Mouse (Mus musculus) spleen, postnatal 10 days (tissue): ENCODE measurements around the gene 6430628N08Rik.
A peak's percentile ranks its signal among the peaks of the same experiment; 100 is the strongest.

Experiments
- DNase-seq, 2 experiments: peaks; one replicate each; pipeline ENCODE4 v3.0.0; 2021 to 2022; ENCODE audit warnings: low spot score in 2 of 2

The 6430628N08Rik gene

GRCm38 (mm10) chr4:115885846-115886245 is 4.6 kb upstream of the 6430628N08Rik start:
- no peak for DNase-seq

- no peak for DNase-seq
These were observed 3.6 kb upstream of the 6430628N08Rik start for GRCm38 (mm10) chr4:115886875-115887274.

DNA sequence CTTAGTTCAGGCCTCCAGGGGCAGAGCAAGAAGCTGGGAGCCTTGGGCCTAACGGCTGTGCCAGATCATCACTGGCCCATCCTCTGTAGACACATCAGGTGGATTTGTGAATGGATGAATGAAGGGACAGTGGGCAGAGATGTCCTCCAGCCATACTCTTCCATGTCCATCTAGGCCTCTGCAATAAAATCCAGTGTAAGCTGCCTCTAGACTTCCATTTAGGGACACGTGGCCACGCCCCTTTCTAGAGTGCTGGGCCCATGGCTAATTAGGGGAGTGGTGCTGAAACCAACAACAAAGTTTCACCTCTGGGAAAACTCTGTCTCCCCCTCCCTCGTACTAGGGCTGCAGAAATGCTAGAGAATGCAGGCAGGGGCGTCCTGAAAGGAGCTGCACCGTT is 399 bp upstream of the 6430628N08Rik start:
- no peak for DNase-seq

DNA sequence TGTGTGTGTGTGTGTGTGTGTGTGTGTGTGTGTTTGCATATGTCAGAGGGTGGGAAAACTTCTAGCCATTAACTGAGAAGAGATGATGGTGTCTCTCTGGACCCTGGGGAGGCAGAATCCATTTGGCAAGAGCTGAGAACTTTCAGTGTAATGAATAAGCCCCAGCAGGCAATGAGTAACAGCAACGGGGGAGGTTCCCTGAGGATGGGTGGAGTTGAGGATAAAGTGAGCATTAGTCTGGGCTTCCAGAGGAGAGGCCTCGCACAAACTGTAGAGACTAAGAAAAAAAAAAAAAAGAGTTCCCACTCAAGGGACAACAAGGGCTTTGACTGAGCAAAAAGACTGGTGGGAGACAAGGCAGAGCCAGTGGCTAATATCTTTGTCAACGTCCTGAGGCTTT is 3.8 kb downstream of the 6430628N08Rik start:
- DNase-seq = no peak

GRCm38 (mm10) chr4:115897901-115898631 is 7.6 kb downstream of the 6430628N08Rik start:
- no peak for DNase-seq

DNA sequence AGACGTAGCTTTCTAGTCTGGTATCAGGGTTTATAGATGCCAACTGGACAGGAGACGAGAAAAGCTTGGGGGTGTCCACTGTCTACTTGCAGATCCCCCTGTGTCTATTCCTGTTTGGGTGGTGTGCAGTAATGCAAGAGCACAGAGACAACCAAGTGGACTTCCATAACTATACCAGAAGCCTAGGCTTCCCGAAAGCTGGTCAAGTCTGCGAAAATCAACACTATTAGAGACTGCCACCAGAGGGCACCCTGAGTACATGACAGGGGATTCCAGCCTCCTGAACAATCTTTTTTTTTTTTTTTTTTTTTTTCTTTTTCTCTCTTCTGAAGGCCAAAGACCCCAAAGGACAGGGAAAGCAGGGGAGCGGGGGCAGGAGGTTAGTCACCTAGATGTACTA is 12.4 kb downstream of the 6430628N08Rik start:
- peak; percentile 61 to 84 for DNase-seq

- DNase-seq = no peak
These were observed 13.9 kb downstream of the 6430628N08Rik start for GRCm38 (mm10) chr4:115904375-115904774.

- no peak for DNase-seq
These were observed 15.2 kb downstream of the 6430628N08Rik start for GRCm38 (mm10) chr4:115905701-115906100.

DNA sequence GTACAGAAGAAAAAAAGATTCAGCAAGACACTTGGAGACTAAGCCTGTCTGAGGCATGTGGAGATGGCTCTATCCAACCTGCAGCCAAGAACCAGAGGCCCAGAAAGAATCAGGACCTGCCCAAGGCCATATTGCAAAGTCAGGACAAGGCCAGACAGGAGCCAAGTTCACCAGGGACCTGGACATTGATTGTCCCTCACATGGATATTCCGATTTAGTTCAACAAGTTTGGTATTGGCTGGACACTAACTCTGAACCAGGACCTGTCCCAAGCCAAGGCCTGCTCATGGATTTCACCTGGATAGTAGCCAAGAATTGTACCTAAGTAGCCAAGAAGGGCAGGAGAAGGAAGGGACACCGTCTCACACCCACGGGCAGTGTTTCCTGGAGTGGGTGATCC is 16.3 kb downstream of the 6430628N08Rik start:
- DNase-seq = no peak

DNA sequence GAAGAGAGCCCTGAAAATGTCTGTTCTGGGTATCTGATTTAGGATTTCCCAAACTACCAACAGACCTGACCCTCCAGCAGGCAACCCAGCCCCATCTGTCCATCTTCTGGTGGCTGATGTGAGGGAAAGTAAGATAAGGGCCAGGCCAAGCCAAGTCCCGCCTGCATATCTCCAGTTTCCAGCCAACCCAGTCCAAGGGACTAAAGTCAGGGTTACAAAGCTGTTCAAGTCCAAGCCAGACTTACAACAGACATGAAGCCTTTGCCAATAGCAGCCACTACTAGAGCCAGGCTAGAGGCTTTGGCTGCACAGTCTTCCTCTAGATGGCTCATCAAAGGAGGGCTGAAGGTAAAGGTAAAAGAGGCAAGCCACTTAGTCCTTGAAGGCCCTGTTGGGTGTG is 17.5 kb downstream of the 6430628N08Rik start:
- DNase-seq = no peak

DNA sequence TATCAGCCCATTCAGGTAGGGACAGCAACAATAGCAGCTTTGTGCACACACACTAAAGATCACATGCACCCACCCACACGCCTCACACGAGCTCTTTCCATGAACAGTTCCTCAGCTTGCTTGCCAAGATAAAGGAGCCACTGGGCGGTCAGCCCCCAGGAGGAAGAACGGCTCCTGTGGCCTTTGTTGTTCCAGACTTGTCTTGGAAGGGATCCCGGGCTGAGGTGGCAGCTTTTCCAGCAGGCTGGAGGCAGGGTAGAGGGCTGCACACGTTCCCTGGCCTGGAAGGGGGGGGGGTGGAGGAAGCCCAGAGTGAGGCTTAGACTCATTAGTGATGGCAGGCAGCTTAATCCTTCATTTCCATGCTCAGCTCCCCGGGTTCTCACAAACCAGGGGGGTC is 18.2 kb downstream of the 6430628N08Rik start:
- DNase-seq = no peak

GRCm38 (mm10) chr4:115911586-115911985 is 21.1 kb downstream of the 6430628N08Rik start:
- no peak for DNase-seq

GRCm38 (mm10) chr4:115919911-115920310 is 29.4 kb downstream of the 6430628N08Rik start:
- no peak for DNase-seq

GRCm38 (mm10) chr4:115922688-115923087 is 32.2 kb downstream of the 6430628N08Rik start:
- DNase-seq = no peak

DNA sequence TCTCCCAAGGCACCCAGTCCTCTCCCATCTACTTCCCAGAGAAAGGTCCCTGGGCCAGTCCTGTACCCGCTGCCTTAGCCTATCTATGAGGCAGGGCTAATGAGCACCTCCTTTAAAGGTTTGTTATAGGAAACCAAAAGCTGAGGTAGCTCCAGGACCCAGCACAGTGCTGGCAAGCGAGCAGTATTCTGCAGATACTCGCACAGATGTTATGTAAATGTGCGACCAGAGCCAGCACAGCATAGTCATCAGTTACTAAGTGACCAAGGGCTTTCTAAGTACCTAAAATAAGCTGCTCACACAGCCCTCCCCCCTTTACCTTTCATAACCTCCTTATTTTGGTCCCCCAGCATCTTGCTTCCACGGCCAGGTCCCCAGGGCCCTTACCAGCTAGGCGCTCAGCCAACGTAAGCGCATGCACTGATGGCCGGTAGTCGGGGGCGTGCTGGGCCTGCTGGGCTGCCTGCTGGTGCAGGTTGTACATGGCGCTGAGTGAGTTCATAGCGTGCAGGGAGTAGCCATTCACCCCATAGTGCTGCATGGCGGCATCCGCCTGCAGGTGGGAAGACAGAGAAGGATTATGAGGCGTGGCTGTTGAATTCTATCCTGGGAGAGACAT is 32.9 kb downstream of the 6430628N08Rik start:
- DNase-seq = no peak

- DNase-seq = no peak
These were observed 37.2 kb downstream of the 6430628N08Rik start for GRCm38 (mm10) chr4:115927637-115928036.

DNA sequence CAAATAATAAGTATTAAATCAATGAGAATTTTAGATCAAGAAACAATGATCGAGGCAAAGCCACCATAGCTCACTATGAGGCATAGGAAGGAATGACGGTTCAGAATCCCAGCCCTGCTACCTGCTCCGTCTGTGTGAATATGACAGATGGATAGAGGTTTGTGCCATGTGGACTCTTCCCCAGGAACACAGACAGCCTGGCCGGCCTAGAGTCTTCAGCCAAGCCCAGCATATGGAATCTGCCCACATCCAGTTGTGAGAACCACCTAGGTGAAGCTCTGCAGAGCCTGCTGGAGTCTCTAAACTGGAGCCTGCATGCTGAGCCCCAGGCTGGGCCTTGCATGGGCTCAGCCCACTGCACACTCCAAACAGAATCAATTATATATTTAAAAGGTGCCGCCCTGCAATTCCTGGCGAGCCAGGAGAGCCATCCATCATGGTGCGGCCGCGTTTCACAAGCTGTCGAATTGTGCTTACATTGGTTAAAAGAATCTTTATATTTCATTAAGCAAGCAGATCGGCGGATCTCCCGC is 41.2 kb downstream of the 6430628N08Rik start:
- DNase-seq = no peak

- no peak for DNase-seq
These were observed 45.5 kb downstream of the 6430628N08Rik start for GRCm38 (mm10) chr4:115935835-115936581.

DNA sequence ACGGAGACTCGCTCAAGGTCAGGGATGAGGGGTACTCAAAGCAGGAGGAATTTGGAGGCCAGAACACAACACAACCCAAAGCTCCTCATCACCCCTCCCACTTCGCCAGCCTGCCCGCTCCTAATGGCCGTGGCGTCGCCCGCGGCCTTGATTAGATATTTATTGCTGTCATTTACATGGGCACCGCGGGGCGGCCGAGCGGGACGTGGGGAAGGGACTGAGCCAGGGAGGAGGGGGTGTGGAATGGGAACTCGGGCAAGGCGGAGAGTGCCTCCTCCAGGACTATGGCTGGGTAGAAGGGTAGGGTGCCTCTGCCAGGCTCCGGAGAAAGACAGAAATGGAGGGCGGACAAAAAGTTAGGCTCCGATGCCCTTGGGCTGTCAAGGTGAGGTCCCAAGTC is 46.2 kb downstream of the 6430628N08Rik start:
- DNase-seq = no peak

- no peak for DNase-seq
These were observed 46.9 kb downstream of the 6430628N08Rik start for GRCm38 (mm10) chr4:115937061-115937976.
